Mouse (Mus musculus) midbrain, postnatal 0 days (tissue): Measurements from ENCODE around the gene 4931409K22Rik. TPM values are rescaled to one million over a fixed set of nuclear protein-coding genes. Genes with fewer than 3 reads are reported as not detected.

Experiments
- ATAC-seq: fragments of 200-750 bp; cut with Nextera tagmentation; 2 replicates; pipeline ENCODE4 v1.8.0; 2017; ENCODE audit warnings: moderate number of reproducible peaks, mild to moderate bottlenecking, moderate TSS enrichment, moderate library complexity; ENCODE audit not compliant: low FRiP score
- DNase-seq: peaks from one replicate; pipeline ENCODE4 v3.0.0-alpha.2; 2015; ENCODE audit warnings: low spot score
- H3K27ac ChIP-seq: fragments of 300-500 bp; sonication (generic); 2 replicates; pipeline ENCODE4 v1.5.1; 2014; ENCODE audit warnings: low read depth, mild to moderate bottlenecking, low read length, mixed read lengths
- H3K27me3 ChIP-seq: fragments of 300-500 bp; sonication (generic); 2 replicates; pipeline ENCODE4 v1.6.1; 2014; ENCODE audit warnings: low read length, control low read depth, mixed read lengths; ENCODE audit not compliant: insufficient read depth
- H3K36me3 ChIP-seq: fragments of 300-500 bp; sonication (generic); 2 replicates; pipeline ENCODE4 v1.6.1; 2014; ENCODE audit warnings: low read length, control low read depth, mixed read lengths; ENCODE audit not compliant: insufficient read depth
- H3K4me1 ChIP-seq: fragments of 300-500 bp; sonication (generic); 2 replicates; pipeline ENCODE4 v1.6.1; 2014; ENCODE audit warnings: mild to moderate bottlenecking, control low read depth, antibody characterized with exemption, low read length, mixed read lengths; ENCODE audit not compliant: insufficient read depth
- H3K4me2 ChIP-seq: fragments of 300-500 bp; sonication (generic); 2 replicates; pipeline ENCODE4 v1.6.1; 2014; ENCODE audit warnings: low read depth, mild to moderate bottlenecking, low read length, mixed read lengths; ENCODE audit not compliant: poor library complexity, severe bottlenecking
- H3K4me3 ChIP-seq: fragments of 300-500 bp; sonication (generic); 2 replicates; pipeline ENCODE4 v1.5.1; 2014; ENCODE audit warnings: low read depth, mild to moderate bottlenecking, low read length, moderate library complexity
- H3K9ac ChIP-seq: fragments of 300-500 bp; sonication (generic); replicated peaks from 2 replicates; pipeline ENCODE4 v1.6.1; 2014; ENCODE audit warnings: mild to moderate bottlenecking, low read length, moderate library complexity, mixed read lengths; ENCODE audit not compliant: poor library complexity, severe bottlenecking
- H3K9me3 ChIP-seq: fragments of 300-500 bp; sonication (generic); 2 replicates; pipeline ENCODE4 v1.6.1; 2016; ENCODE audit warnings: low read length, control low read depth
- CTCF ChIP-seq: IDR thresholded peaks from 2 replicates; pipeline ENCODE4 v1.5.1; 2016; ENCODE audit warnings: antibody characterized with exemption, mild to moderate bottlenecking
- WGBS: fragments of 180-500 bp; shearing (Covaris S2); extraction: QIAGEN DNeasy Blood & Tissue Kit; methylation state at CpG from one replicate; pipeline ENCODE4 v1.1.7; 2014; 5-methylcytosine and 5-hydroxymethylcytosine counted together
- polyA plus RNA-seq: library from polyadenylated mRNA; unstranded; fragments of >200 nt; fragmentation: Nextera tagmentation; extraction: Ambion mirVana; gene quantifications from 2 replicates; pipeline ENCODE4 v1.2.1, GENCODE M21; 2015
- total RNA-seq: library from RNA; depleted of rRNA; stranded (reverse); fragments of >200 nt; gene quantifications from 2 replicates; pipeline ENCODE4 v1.2.3, GENCODE M21; 2014

Gene 4931409K22Rik
- total and polyA plus RNA-seq, 2 experiments from 2014 or later = not detected

DNA sequence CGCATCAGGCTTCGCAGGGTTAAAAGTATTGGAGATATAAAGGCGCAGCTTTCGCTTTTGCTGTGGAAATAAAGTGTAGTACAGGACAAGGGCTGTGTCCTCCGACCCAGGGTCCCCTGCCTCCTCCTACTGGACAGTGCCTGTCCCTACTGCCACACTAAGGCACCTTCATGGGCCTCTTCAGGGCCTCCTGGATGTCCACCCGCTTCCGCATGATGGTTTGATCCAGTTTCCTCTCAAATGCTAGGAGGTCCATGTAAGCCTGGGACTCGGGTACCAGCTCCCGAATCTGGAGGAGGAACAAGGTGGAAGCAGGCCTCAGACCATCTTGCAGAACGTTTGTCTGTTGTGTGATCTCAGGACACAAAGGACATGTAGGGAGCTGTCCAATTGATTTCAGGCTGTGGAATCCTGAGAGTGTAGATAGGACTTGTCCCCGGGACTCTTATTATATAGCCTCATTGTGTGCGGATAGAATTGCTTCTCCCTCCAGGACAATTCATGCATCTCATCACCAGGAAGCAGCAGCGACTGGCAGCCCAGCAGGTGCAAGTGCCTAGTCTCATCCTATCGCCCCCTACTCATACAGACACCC, 39.3 kb upstream of the 4931409K22Rik start:
- H3K4me3 ChIP-seq = no peak overlapping the region
- peak; percentile 32 for TF ChIP-seq CTCF
- no peaks in the 10 kb centered on the region for H3K9me3 ChIP-seq
- no peak for DNase-seq
- peaks cover 44% of the 10 kb centered on the region for H3K36me3 ChIP-seq
- H3K4me2 ChIP-seq = peak overlapping the region; percentile 53
- ATAC-seq = no peak
- peak overlapping the region; percentile 54 for H3K9ac ChIP-seq
- 30% methylated on average over 14 of the region's 14 CpGs for WGBS
- peaks cover 31% of the 10 kb centered on the region; the same call in 1 of the 2 replicates for H3K4me1 ChIP-seq
- peak overlapping the region; percentile 91 for H3K27ac ChIP-seq
- H3K27me3 ChIP-seq = no peaks in the 10 kb centered on the region

DNA sequence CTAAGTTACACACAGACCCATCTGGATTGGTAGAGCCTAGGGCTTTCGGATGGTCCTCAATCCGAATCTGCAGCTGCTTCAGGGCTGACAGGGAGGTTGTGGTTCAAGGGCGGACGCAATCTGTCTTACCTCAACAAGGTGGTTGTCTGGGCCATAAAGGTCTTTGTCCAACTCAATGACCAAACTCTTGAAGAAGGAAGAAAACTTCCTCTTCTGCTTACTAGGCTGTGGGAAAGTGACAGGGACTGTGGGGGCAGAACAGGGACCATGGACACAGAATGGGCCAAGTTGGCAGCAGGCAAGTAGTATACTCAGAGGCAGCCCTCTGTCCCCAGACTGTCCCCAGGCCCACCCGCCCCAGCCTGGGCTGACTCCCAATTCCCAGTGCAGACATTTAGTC, 38.7 kb upstream of the 4931409K22Rik start:
- 92% methylated on average over 5 of the region's 5 CpGs for WGBS
- no peak for TF ChIP-seq CTCF
- Histone ChIP-seq H3K4me2 (no peak overlapping the region), H3K27me3 (no peaks in the 10 kb centered on the region), H3K9ac (peak overlapping the region; percentile 54), H3K4me1 (peaks cover 26% of the 10 kb centered on the region; the same call in 1 of the 2 replicates), H3K4me3 (no peak overlapping the region), H3K27ac (peak overlapping the region; percentile 91; the same call in 1 of the 2 replicates), H3K9me3 (no peaks in the 10 kb centered on the region), H3K36me3 (peaks cover 45% of the 10 kb centered on the region)
- DNase-seq (no peak), ATAC-seq (no peak)

DNA sequence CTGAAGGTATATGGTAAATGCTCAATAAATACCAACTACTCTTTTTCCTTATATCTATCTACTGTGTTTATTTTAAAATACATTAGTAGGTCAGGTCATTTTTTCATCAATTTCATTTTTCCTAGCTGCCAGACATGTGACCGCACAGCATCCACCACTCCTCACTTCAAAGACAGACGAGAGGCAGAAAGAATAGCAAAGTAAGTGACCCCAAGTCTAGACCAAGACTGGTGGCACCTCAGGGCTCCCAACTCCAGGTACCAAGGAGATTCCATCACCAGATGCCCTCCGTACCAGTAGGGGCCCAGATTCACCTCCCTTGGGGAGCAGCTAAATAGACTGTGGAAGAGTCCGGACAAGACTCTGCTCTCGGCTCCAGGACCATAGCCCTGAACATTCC, 37.7 kb upstream of the 4931409K22Rik start:
- Histone ChIP-seq H3K4me1 (peaks cover 24% of the 10 kb centered on the region; the same call in 1 of the 2 replicates), H3K27me3 (no peaks in the 10 kb centered on the region), H3K4me3 (no peak overlapping the region), H3K9ac (no peak overlapping the region), H3K4me2 (no peak overlapping the region), H3K36me3 (peaks cover 45% of the 10 kb centered on the region), H3K9me3 (no peaks in the 10 kb centered on the region), H3K27ac (no peak overlapping the region)
- WGBS = 89% methylated on average over 5 of the region's 5 CpGs
- DNase-seq (no peak), ATAC-seq (no peak)
- TF ChIP-seq CTCF = no peak

DNA sequence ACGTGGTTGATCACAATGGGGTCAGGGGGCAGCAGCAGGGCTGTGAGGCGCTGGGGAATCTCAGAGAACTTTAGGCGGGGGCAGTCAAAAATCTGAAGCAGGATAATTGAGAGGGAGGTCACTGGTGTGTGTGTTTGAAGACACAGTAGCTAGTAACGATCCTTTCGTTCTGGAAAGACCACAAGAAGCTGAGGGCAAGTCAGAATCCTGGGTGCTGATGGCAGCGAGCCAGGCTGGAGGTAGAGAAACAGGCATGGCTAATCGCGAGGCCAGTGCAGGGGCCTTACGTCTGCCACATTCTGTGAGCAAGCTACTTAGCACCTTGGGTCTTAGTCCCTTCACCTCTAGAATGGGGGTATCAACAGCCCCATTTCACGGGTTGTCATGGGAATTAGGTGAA, 37.3 kb upstream of the 4931409K22Rik start:
- ATAC-seq (no peak), DNase-seq (no peak)
- Histone ChIP-seq H3K9ac (no peak overlapping the region), H3K4me3 (no peak overlapping the region), H3K36me3 (peaks cover 47% of the 10 kb centered on the region), H3K4me1 (peaks cover 22% of the 10 kb centered on the region; the same call in 1 of the 2 replicates), H3K27ac (no peak overlapping the region), H3K4me2 (no peak overlapping the region), H3K9me3 (no peaks in the 10 kb centered on the region), H3K27me3 (no peaks in the 10 kb centered on the region)
- no peak for TF ChIP-seq CTCF
- 67% methylated on average over 10 of the region's 10 CpGs for WGBS

DNA sequence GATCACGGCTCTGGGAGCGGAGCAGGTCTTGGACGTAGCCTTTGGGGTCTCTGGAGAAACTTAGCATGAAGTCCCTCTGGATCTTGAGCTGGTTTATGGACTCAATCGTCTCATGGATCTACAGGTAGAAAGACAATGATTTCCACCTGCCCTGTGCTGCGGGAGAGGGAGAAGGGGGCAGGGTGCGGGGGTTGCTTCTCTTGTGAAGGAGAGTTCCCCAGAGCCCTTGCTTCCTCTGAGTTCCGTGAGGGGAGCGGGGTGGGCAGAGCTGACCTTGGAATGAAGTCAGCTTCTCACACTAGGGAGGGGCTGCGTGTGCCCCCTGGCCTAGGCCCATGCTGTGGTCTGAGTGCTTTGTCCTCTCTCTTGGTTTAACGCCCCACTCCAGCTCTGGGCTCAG, 36.6 kb upstream of the 4931409K22Rik start:
- no peak overlapping the region for H3K4me3 ChIP-seq
- no peak for DNase-seq
- peaks cover 49% of the 10 kb centered on the region for H3K36me3 ChIP-seq
- peaks cover 22% of the 10 kb centered on the region; the same call in 1 of the 2 replicates for H3K4me1 ChIP-seq
- H3K9me3 ChIP-seq = no peaks in the 10 kb centered on the region
- no peak overlapping the region for H3K4me2 ChIP-seq
- ATAC-seq = no peak
- H3K27ac ChIP-seq = no peak overlapping the region
- TF ChIP-seq CTCF = no peak
- H3K27me3 ChIP-seq = no peaks in the 10 kb centered on the region
- no peak overlapping the region for H3K9ac ChIP-seq
- 83% methylated on average over 10 of the region's 10 CpGs for WGBS

DNA sequence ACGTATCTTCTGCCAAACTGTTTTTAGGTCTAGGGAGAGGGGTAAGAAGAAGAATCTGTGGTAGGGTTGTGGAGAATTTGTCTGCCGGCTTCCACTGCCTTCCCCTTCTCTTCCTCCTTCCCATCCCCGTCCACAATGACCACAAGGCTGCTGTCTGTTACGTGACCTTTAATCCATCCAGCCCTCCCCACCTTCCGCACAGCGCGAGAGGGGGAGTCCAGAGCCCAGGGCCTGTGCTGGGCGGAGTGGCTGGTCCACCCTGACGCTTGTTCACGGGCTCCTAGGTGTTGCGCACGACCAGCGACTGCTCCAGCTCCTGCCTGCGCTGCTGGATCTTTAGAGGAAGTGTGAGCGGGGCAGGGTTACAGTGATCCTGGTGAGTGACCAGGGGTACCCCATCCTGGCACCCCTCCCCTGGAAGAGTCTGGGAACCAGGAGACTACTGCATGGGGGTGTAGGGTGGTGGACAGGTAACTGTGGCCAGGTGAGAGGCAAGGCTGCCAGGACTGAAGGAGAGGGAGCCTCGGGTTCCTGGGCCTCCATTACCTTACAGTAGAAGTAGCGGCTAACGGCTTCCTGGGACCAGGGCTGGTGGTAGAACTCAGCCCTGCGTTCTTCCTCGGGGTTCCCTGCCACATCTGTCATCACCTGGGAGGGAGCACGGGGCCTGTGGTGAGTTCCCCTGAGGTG, 36.0 kb upstream of the 4931409K22Rik start:
- Histone ChIP-seq H3K9ac (no peak overlapping the region), H3K4me3 (no peak overlapping the region), H3K36me3 (peaks cover 49% of the 10 kb centered on the region), H3K27me3 (no peaks in the 10 kb centered on the region), H3K4me2 (no peak overlapping the region), H3K4me1 (peaks cover 26% of the 10 kb centered on the region), H3K9me3 (no peaks in the 10 kb centered on the region), H3K27ac (no peak overlapping the region)
- 68% methylated on average over 21 of the region's 21 CpGs for WGBS
- ATAC-seq = no peak
- DNase-seq = no peak
- TF ChIP-seq CTCF = no peak
